ENCODE assay signal across 22 mouse cellular contexts in genomic region chr7:50562708-50563107, GRCm38 (mm10). TPM values are rescaled to one million over a fixed set of nuclear protein-coding genes. Genes with fewer than 3 reads are reported as not detected.
A peak's percentile ranks its signal among the peaks of the same experiment; 100 is the strongest.
DNase-seq lines count a peak whose midpoint lies in the region; ATAC-seq and TF ChIP-seq lines count a peak whose summit lies in the region.
"Had no signal": no experiment of that assay in that cellular context is flagged by ENCODE, and none has a peak within 500 bp of the region (broad histone marks: within the 10 kb centered on the region; RNA-seq: fewer than 3 reads in every experiment).

No protein-coding gene starts in this region.

- no peak overlapping the region for H3K4me3 ChIP-seq in left cerebral cortex, adult 2 months
- H3K4me3 ChIP-seq: embryonic facial prominence, embryonic 10.5 days; embryonic facial prominence, embryonic 12.5 days; forebrain, embryonic 13.5 days; forebrain, embryonic 15.5 days had no signal

- no peak for TF ChIP-seq CTCF in left cerebral cortex, adult 2 months (IDR thresholded peaks at IDR 0.05)

- peak overlapping the region; percentile 47; the same call in 1 of the 2 replicates for H3K27ac ChIP-seq in left cerebral cortex, adult 2 months
- H3K27ac ChIP-seq: embryonic facial prominence, embryonic 10.5 days; embryonic facial prominence, embryonic 12.5 days; forebrain, embryonic 13.5 days; forebrain, embryonic 15.5 days had no signal

- peak; percentile 53 for ATAC-seq in frontal cortex, adult (ENCODE audit: low TSS enrichment)
- ATAC-seq: forebrain, embryonic 13.5 days; forebrain, embryonic 15.5 days; forebrain, postnatal 0 days had no signal

- DNase-seq in frontal cortex, postnatal 10 days (ENCODE audit: low spot score in 2 of 2), result no peak
- DNase-seq in left cerebral cortex, adult 2 months (ENCODE audit: extremely low spot score in 1 of 2, low spot score in 2 of 2), result no peak
- no peak for DNase-seq in left cerebral cortex, postnatal 4 days
- peak; percentile 57 for DNase-seq in brain, adult 2 months (ENCODE audit: low read depth, low spot score)
- DNase-seq: adrenal gland, adult 2 months; adrenal gland, postnatal 10 days; adrenal gland, postnatal 25 days; B cell, adult 2 months; cerebellum, adult 11-12 months; cerebellum, adult 2 months; cerebellum, adult 9-10 months; cerebellum, postnatal 10 days; cerebellum, postnatal 25 days; forebrain, postnatal 0 days had no signal

- intact Hi-C loops in left cerebral cortex, adult 2 months (cut with DNase I), result no loop called here
- intact Hi-C loops in left cerebral cortex, postnatal 4 days (cut with DNase I), result no loop called here

RNA-seq across cellular contexts. Expression of gene 4933405O20Rik, which starts 36.3 kb away (rescaled TPM):
- total RNA-seq in left cerebral cortex, adult 2 months (2021), result under 1 TPM; 0.68 to 0.86 TPM
- total RNA-seq in left cerebral cortex, postnatal 4 days (2021), result 1 to 10 TPM in 1 of 2 experiments, under 1 TPM in 1; 0.94 to 1.4 TPM
- total RNA-seq: adrenal gland, adult 2 months; adrenal gland, postnatal 10 days; adrenal gland, postnatal 25 days; adrenal gland, postnatal 4 days; ES-E14; forebrain, postnatal 0 days; MEL had no signal
